Comparison of ENCODE assay signal across 9 mouse cellular contexts in the genomic region with DNA sequence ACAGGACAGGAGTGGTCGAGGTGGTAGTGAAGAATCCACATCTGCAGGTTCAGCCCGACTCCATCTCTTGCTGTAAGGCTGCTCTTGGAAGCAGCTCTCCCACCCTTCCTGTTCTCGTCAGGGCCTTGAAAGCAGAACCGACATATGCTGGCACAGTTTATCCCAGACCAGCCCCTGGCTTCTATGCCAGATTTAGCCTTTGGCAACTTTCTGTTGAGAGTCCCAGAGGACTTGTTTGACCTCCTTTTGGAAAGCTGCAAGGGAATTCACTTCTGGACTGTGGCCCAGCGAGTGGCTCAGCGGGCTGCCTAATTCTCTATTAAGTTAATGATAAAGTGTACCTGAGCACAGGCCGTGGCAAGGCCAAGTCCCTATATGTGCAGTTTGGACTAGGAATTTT. TPM values are rescaled to one million over a fixed set of nuclear protein-coding genes. Genes with fewer than 3 reads are reported as not detected.
A peak's percentile ranks its signal among the peaks of the same experiment; 100 is the strongest.
DNase-seq lines count a peak whose midpoint lies in the region; ATAC-seq and TF ChIP-seq lines count a peak whose summit lies in the region.
"Had no signal": no experiment of that assay in that cellular context is flagged by ENCODE, and none has a peak within 500 bp of the region (broad histone marks: within the 10 kb centered on the region; RNA-seq: fewer than 3 reads in every experiment).

No protein-coding gene starts in this region.

- no peak for DNase-seq in hindbrain, embryonic 11.5 days (ENCODE audit: low spot score)
- peak; percentile 70 for DNase-seq in brain, adult 2 months (ENCODE audit: low read depth, low spot score)
- peak; percentile 41 for DNase-seq in lung, postnatal 14 days
- DNase-seq in thymus, adult 2 months = no peak
- DNase-seq in spleen, postnatal 36 days (ENCODE audit: low spot score in 2 of 2) = no peak

- no peaks in the 10 kb centered on the region for H3K9me3 ChIP-seq in hindbrain, embryonic 16.5 days (ENCODE audit: control insufficient read depth, low read length)
- no peaks in the 10 kb centered on the region for H3K9me3 ChIP-seq in hindbrain, embryonic 11.5 days (ENCODE audit: control insufficient read depth, low read length)
- H3K9me3 ChIP-seq in heart, embryonic 13.5 days = no peaks in the 10 kb centered on the region
- no peaks in the 10 kb centered on the region for H3K9me3 ChIP-seq in intestine, postnatal 0 days (ENCODE audit: control insufficient read depth)
- H3K9me3 ChIP-seq: liver, embryonic 15.5 days had no signal

- H3K4me2 ChIP-seq in hindbrain, embryonic 16.5 days (ENCODE audit: low read length) = no peak overlapping the region
- H3K4me2 ChIP-seq in hindbrain, embryonic 11.5 days (replicated peaks; ENCODE audit: low read depth, low read length) = no peak overlapping the region
- no peak overlapping the region for H3K4me2 ChIP-seq in heart, embryonic 13.5 days
- H3K4me2 ChIP-seq in intestine, postnatal 0 days (replicated peaks; ENCODE audit: low read depth) = no peak overlapping the region
- H3K4me2 ChIP-seq: liver, embryonic 15.5 days had no signal

- TF ChIP-seq POLR2A in thymus, adult 2 months (IDR thresholded peaks at IDR 0.05; ENCODE audit: control insufficient read depth, extremely low read depth, insufficient read depth, low read length, poor library complexity) = no peak

- no peak overlapping the region for H3K4me3 ChIP-seq in hindbrain, embryonic 16.5 days (ENCODE audit: low read length)
- no peak overlapping the region for H3K4me3 ChIP-seq in hindbrain, embryonic 11.5 days (ENCODE audit: low read depth, low read length)
- no peak overlapping the region for H3K4me3 ChIP-seq in heart, embryonic 13.5 days
- no peak overlapping the region for H3K4me3 ChIP-seq in thymus, adult 2 months (ENCODE audit: control insufficient read depth, insufficient read depth, low read length)
- no peak overlapping the region for H3K4me3 ChIP-seq in intestine, postnatal 0 days (ENCODE audit: low read depth, low read length)
- H3K4me3 ChIP-seq: liver, embryonic 15.5 days had no signal

- ATAC-seq in hindbrain, embryonic 16.5 days = peak; percentile 14; the same call in 1 of the 2 replicates
- ATAC-seq in hindbrain, embryonic 11.5 days (ENCODE audit: low FRiP score) = no peak
- no peak for ATAC-seq in heart, embryonic 13.5 days (ENCODE audit: extremely low read depth, insufficient number of reproducible peaks, low FRiP score, low TSS enrichment)
- ATAC-seq in intestine, postnatal 0 days = no peak

- no peak overlapping the region for H3K9ac ChIP-seq in hindbrain, embryonic 16.5 days (ENCODE audit: low read depth, low read length)
- H3K9ac ChIP-seq in hindbrain, embryonic 11.5 days (ENCODE audit: low read depth, low read length) = no peak overlapping the region
- no peak overlapping the region for H3K9ac ChIP-seq in heart, embryonic 13.5 days
- no peak overlapping the region for H3K9ac ChIP-seq in intestine, postnatal 0 days (ENCODE audit: low read depth, low read length)
- H3K9ac ChIP-seq: liver, embryonic 15.5 days had no signal

- no peaks in the 10 kb centered on the region for H3K36me3 ChIP-seq in hindbrain, embryonic 16.5 days (ENCODE audit: control insufficient read depth, insufficient read depth, low read length)
- H3K36me3 ChIP-seq in hindbrain, embryonic 11.5 days (ENCODE audit: control insufficient read depth, insufficient read depth, low read length) = no peaks in the 10 kb centered on the region
- H3K36me3 ChIP-seq in heart, embryonic 13.5 days = no peaks in the 10 kb centered on the region
- no peaks in the 10 kb centered on the region for H3K36me3 ChIP-seq in thymus, adult 2 months (ENCODE audit: control insufficient read depth, insufficient read depth, low read length)
- no peaks in the 10 kb centered on the region for H3K36me3 ChIP-seq in intestine, postnatal 0 days (ENCODE audit: control insufficient read depth, insufficient read depth)
- H3K36me3 ChIP-seq: liver, embryonic 15.5 days had no signal

- H3K27ac ChIP-seq in hindbrain, embryonic 16.5 days (ENCODE audit: low read depth, low read length) = no peak overlapping the region
- H3K27ac ChIP-seq in hindbrain, embryonic 11.5 days (ENCODE audit: low read depth, low read length) = no peak overlapping the region
- H3K27ac ChIP-seq in heart, embryonic 13.5 days (replicated peaks) = 0 out of 2 replicates have a peak overlapping the region, but pooled peaks have one; percentile 15
- H3K27ac ChIP-seq in thymus, adult 2 months (ENCODE audit: control insufficient read depth, insufficient read depth, low read length) = no peak overlapping the region
- no peak overlapping the region for H3K27ac ChIP-seq in intestine, postnatal 0 days (ENCODE audit: low read depth, low read length)
- H3K27ac ChIP-seq: liver, embryonic 15.5 days had no signal

- H3K4me1 ChIP-seq in hindbrain, embryonic 16.5 days (ENCODE audit: control insufficient read depth, insufficient read depth, low read depth, low read length) = no peaks in the 10 kb centered on the region
- no peaks in the 10 kb centered on the region for H3K4me1 ChIP-seq in hindbrain, embryonic 11.5 days (replicated peaks; ENCODE audit: control insufficient read depth, insufficient read depth, low read length)
- peaks cover 8% of the 10 kb centered on the region; the same call in 1 of the 2 replicates for H3K4me1 ChIP-seq in heart, embryonic 13.5 days
- H3K4me1 ChIP-seq in thymus, adult 2 months (replicated peaks; ENCODE audit: control insufficient read depth, insufficient read depth, low read length) = no peaks in the 10 kb centered on the region
- no peaks in the 10 kb centered on the region for H3K4me1 ChIP-seq in intestine, postnatal 0 days (replicated peaks; ENCODE audit: control insufficient read depth, insufficient read depth, low read length)
- H3K4me1 ChIP-seq: liver, embryonic 15.5 days had no signal

- WGBS in hindbrain, embryonic 16.5 days = 35% methylated on average over 7 of the region's 7 CpGs
- 68% methylated on average over 7 of the region's 7 CpGs for WGBS in hindbrain, embryonic 11.5 days
- 51% methylated on average over 7 of the region's 7 CpGs for WGBS in heart, embryonic 13.5 days
- 77% methylated on average over 7 of the region's 7 CpGs for WGBS in thymus, adult 2 months
- 67% methylated on average over 7 of the region's 7 CpGs for WGBS in intestine, postnatal 0 days

- TF ChIP-seq CTCF in thymus, adult 2 months (IDR thresholded peaks at IDR 0.05; ENCODE audit: borderline replicate concordance, control insufficient read depth, extremely low read depth, insufficient read depth, low read length, poor library complexity) = no peak
- TF ChIP-seq CTCF in intestine, postnatal 0 days (IDR thresholded peaks at IDR 0.05; ENCODE audit: low read depth) = no peak

- H3K27me3 ChIP-seq in hindbrain, embryonic 16.5 days (replicated peaks; ENCODE audit: control insufficient read depth, insufficient read depth, low read length) = no peaks in the 10 kb centered on the region
- H3K27me3 ChIP-seq in hindbrain, embryonic 11.5 days (ENCODE audit: control insufficient read depth, insufficient read depth, low read length) = no peaks in the 10 kb centered on the region
- no peaks in the 10 kb centered on the region for H3K27me3 ChIP-seq in heart, embryonic 13.5 days (replicated peaks)
- H3K27me3 ChIP-seq in thymus, adult 2 months (ENCODE audit: control insufficient read depth, insufficient read depth, low read length) = no peaks in the 10 kb centered on the region
- no peaks in the 10 kb centered on the region for H3K27me3 ChIP-seq in intestine, postnatal 0 days (replicated peaks; ENCODE audit: control insufficient read depth, insufficient read depth, low read length)

RNA-seq across cellular contexts. Expression of a gene that starts 15.5 kb away (rescaled TPM):
- polyA plus RNA-seq in hindbrain, embryonic 16.5 days (2015; fragmentation: Nextera tagmentation; extraction: Ambion mirVana) = 37.1 and 39.3 TPM in 2 replicates
- 17.4 and 22.3 TPM in 2 replicates for polyA plus RNA-seq in hindbrain, embryonic 11.5 days (2014; fragmentation: Nextera tagmentation; extraction: Ambion mirVana)
- polyA plus RNA-seq in heart, embryonic 13.5 days (2015; fragmentation: Nextera tagmentation; extraction: Ambion mirVana) = 14.5 and 15.4 TPM in 2 replicates
- polyA plus RNA-seq in thymus, adult 2 months (2012; rRNA removed) = 2.1 and 2.6 TPM in 2 replicates
- polyA plus RNA-seq in intestine, postnatal 0 days (2015; fragmentation: Nextera tagmentation; extraction: Ambion mirVana) = 3.0 and 3.5 TPM in 2 replicates

Comparison
In these comparisons a context has a peak if more than half of its experiments do, and no peak if none do; other contexts are left out.
1. DNase-seq: peak in brain, adult 2 months (single experiment) and lung, postnatal 14 days (single experiment); none in hindbrain, embryonic 11.5 days (single experiment), thymus, adult 2 months (single experiment) and spleen, postnatal 36 days (0 of 2).